Mouse (Mus musculus) erythroblast, embryonic 14.5 days (primary cell): ENCODE measurements around the gene Ilkap. TPM values are rescaled to one million over a fixed set of nuclear protein-coding genes. Genes with fewer than 3 reads are reported as not detected.

Source experiments
- H3K27me3 ChIP-seq: 2 replicates; pipeline ENCODE4 v1.6.1; 2012; ENCODE audit warnings: inconsistent platforms; ENCODE audit not compliant: control insufficient read depth
- H3K36me3 ChIP-seq: 2 replicates; pipeline ENCODE4 v1.6.1; 2012; ENCODE audit warnings: mild to moderate bottlenecking, inconsistent platforms; ENCODE audit not compliant: control insufficient read depth
- H3K4me1 ChIP-seq: 2 replicates; pipeline ENCODE4 v1.6.1; 2012; ENCODE audit warnings: inconsistent platforms; ENCODE audit not compliant: control insufficient read depth
- H3K4me3 ChIP-seq: replicated peaks from 2 replicates; pipeline ENCODE3; 2012; ENCODE audit warnings: moderate library complexity, mild to moderate bottlenecking, inconsistent platforms
- H3K9me3 ChIP-seq: 2 replicates; pipeline ENCODE4 v1.6.1; 2012; ENCODE audit warnings: low read length, inconsistent platforms, mixed read lengths; ENCODE audit not compliant: control insufficient read depth
- GATA1 ChIP-seq: IDR thresholded peaks from 2 replicates; pipeline ENCODE4 v1.6.1; 2012; ENCODE audit warnings: low read length, inconsistent platforms, mixed read lengths
- TAL1 ChIP-seq: IDR thresholded peaks from 3 replicates; pipeline ENCODE4 v1.6.1; 2012; ENCODE audit warnings: low read length, inconsistent platforms, mixed read lengths
- polyA plus RNA-seq: library from polyadenylated mRNA; stranded (reverse); fragments of >175 nt; gene quantifications from 2 replicates; pipeline ENCODE4 v1.2.3, GENCODE M21; 2012

Gene Ilkap
- polyA plus RNA-seq, 1 experiment = 6.5 TPM

GRCm38 (mm10) chr1:91419862-91420600 lies 21.4 kb upstream of the Ilkap start:
- Histone ChIP-seq H3K36me3 (peaks cover 23% of the 10 kb centered on the region), H3K4me3 (no peak overlapping the region), H3K9me3 (no peaks in the 10 kb centered on the region), H3K27me3 (peaks cover 5% of the 10 kb centered on the region), H3K4me1 (no peaks in the 10 kb centered on the region)
- TF ChIP-seq TAL1 = no peak
- no peak for TF ChIP-seq GATA1

GRCm38 (mm10) chr1:91417991-91418390 lies 19.4 kb upstream of the Ilkap start:
- H3K9me3 ChIP-seq = no peaks in the 10 kb centered on the region
- no peak for TF ChIP-seq GATA1
- no peak for TF ChIP-seq TAL1
- H3K36me3 ChIP-seq = peaks cover 15% of the 10 kb centered on the region; the same call in 1 of the 2 replicates
- H3K27me3 ChIP-seq = peaks cover 25% of the 10 kb centered on the region
- H3K4me1 ChIP-seq = peaks cover 16% of the 10 kb centered on the region
- H3K4me3 ChIP-seq = no peak overlapping the region

- Histone ChIP-seq H3K4me1 (peaks cover 28% of the 10 kb centered on the region), H3K36me3 (peaks cover 12% of the 10 kb centered on the region; the same call in 1 of the 2 replicates), H3K4me3 (no peak overlapping the region), H3K9me3 (no peaks in the 10 kb centered on the region), H3K27me3 (peaks cover 38% of the 10 kb centered on the region)
- TF ChIP-seq GATA1 = no peak
- no peak for TF ChIP-seq TAL1
Observed at GRCm38 (mm10) chr1:91415311-91415710, 16.7 kb upstream of the Ilkap start.

GRCm38 (mm10) chr1:91414903-91415302 lies 16.3 kb upstream of the Ilkap start:
- TF ChIP-seq TAL1 (no peak), GATA1 (no peak)
- H3K4me1 ChIP-seq = peaks cover 28% of the 10 kb centered on the region

GRCm38 (mm10) chr1:91413898-91414594 lies 15.4 kb upstream of the Ilkap start, which contains the start of gene Hes6:
Hes6 (minus strand) TSS chr1:91414038.
- Histone ChIP-seq H3K9me3 (no peaks in the 10 kb centered on the region), H3K36me3 (peaks cover 10% of the 10 kb centered on the region; the same call in 1 of the 2 replicates), H3K27me3 (peaks cover 38% of the 10 kb centered on the region), H3K4me3 (peak within 1 kb of the TSS; percentile 75), H3K4me1 (peaks cover 28% of the 10 kb centered on the region)
- TF ChIP-seq TAL1 = no peak
- TF ChIP-seq GATA1 = no peak

More at GRCm38 (mm10) chr1:91414903-91415302, 16.3 kb upstream of the Ilkap start:
- no peaks in the 10 kb centered on the region for H3K9me3 ChIP-seq
- H3K27me3 ChIP-seq = peaks cover 38% of the 10 kb centered on the region
- H3K36me3 ChIP-seq = peaks cover 10% of the 10 kb centered on the region; the same call in 1 of the 2 replicates
- no peak overlapping the region for H3K4me3 ChIP-seq

- Histone ChIP-seq H3K4me1 (peaks cover 28% of the 10 kb centered on the region), H3K4me3 (peak overlapping the region; percentile 75), H3K9me3 (no peaks in the 10 kb centered on the region), H3K27me3 (peaks cover 38% of the 10 kb centered on the region), H3K36me3 (peaks cover 10% of the 10 kb centered on the region; the same call in 1 of the 2 replicates)
- no peak for TF ChIP-seq GATA1
- no peak for TF ChIP-seq TAL1
Observed at GRCm38 (mm10) chr1:91413536-91413897, 14.9 kb upstream of the Ilkap start.

GRCm38 (mm10) chr1:91413030-91413506 lies 14.5 kb upstream of the Ilkap start:
- TF ChIP-seq GATA1 = no peak
- TF ChIP-seq TAL1 = no peak
- Histone ChIP-seq H3K36me3 (peaks cover 7% of the 10 kb centered on the region; the same call in 1 of the 2 replicates), H3K9me3 (no peaks in the 10 kb centered on the region), H3K27me3 (peaks cover 38% of the 10 kb centered on the region), H3K4me1 (peaks cover 28% of the 10 kb centered on the region), H3K4me3 (peak overlapping the region; percentile 75)

- TF ChIP-seq GATA1 (no peak), TAL1 (no peak)
- Histone ChIP-seq H3K36me3 (peaks cover 3% of the 10 kb centered on the region; the same call in 1 of the 2 replicates), H3K27me3 (peaks cover 43% of the 10 kb centered on the region), H3K4me1 (peaks cover 30% of the 10 kb centered on the region), H3K9me3 (no peaks in the 10 kb centered on the region), H3K4me3 (peak overlapping the region; percentile 75)
Observed at GRCm38 (mm10) chr1:91412286-91413029, 13.8 kb upstream of the Ilkap start.
